Mouse (Mus musculus) lung, postnatal 0 days (tissue): ENCODE measurements around the gene Selenov. TPM values are rescaled to one million over a fixed set of nuclear protein-coding genes. Genes with fewer than 3 reads are reported as not detected.

Source experiments
- ATAC-seq: fragments of 200-750 bp; cut with Nextera tagmentation; 2 replicates; pipeline ENCODE4 v1.8.0; 2017; ENCODE audit warnings: moderate library complexity
- DNase-seq: peaks from one replicate; pipeline ENCODE4 v3.0.0-alpha.2; 2016; ENCODE audit warnings: low spot score
- H3K27ac ChIP-seq: fragments of 300-500 bp; sonication (generic); 2 replicates; pipeline ENCODE4 v1.5.1; 2014; ENCODE audit warnings: antibody characterized with exemption, mild to moderate bottlenecking, low read length, mixed read lengths
- H3K27me3 ChIP-seq: fragments of 300-500 bp; sonication (generic); replicated peaks from 2 replicates; pipeline ENCODE4 v1.6.1; 2014; ENCODE audit warnings: low read length, mixed read lengths; ENCODE audit not compliant: insufficient read depth
- H3K36me3 ChIP-seq: fragments of 300-500 bp; sonication (generic); 2 replicates; pipeline ENCODE4 v1.6.1; 2014; ENCODE audit warnings: low read length, mixed read lengths; ENCODE audit not compliant: insufficient read depth
- H3K4me1 ChIP-seq: fragments of 300-500 bp; sonication (generic); 2 replicates; pipeline ENCODE4 v1.6.1; 2014; ENCODE audit warnings: antibody characterized with exemption, low read depth, low read length, mixed read lengths; ENCODE audit not compliant: insufficient read depth
- H3K4me2 ChIP-seq: fragments of 300-500 bp; sonication (generic); replicated peaks from 2 replicates; pipeline ENCODE4 v1.6.1; 2014; ENCODE audit warnings: low read depth, mild to moderate bottlenecking, low read length, moderate library complexity, mixed read lengths
- H3K4me3 ChIP-seq: fragments of 300-500 bp; sonication (generic); 2 replicates; pipeline ENCODE4 v1.5.1; 2014; ENCODE audit warnings: low read depth, low read length
- H3K9ac ChIP-seq: fragments of 300-500 bp; sonication (generic); replicated peaks from 2 replicates; pipeline ENCODE4 v1.6.1; 2014; ENCODE audit warnings: low read depth, mild to moderate bottlenecking
- H3K9me3 ChIP-seq: fragments of 300-500 bp; sonication (generic); 2 replicates; pipeline ENCODE4 v1.6.1; 2016; ENCODE audit warnings: low read length, mixed read lengths
- CTCF ChIP-seq: IDR thresholded peaks from 2 replicates; pipeline ENCODE4 v1.5.1; 2016; ENCODE audit warnings: antibody characterized with exemption, mild to moderate bottlenecking
- EP300 ChIP-seq: IDR thresholded peaks from 2 replicates; pipeline ENCODE4 v1.6.1; 2016; ENCODE audit warnings: antibody characterized with exemption, mild to moderate bottlenecking, control low read depth
- WGBS: fragments of 180-500 bp; shearing (Covaris S2); extraction: QIAGEN DNeasy Blood & Tissue Kit; methylation state at CpG from one replicate; pipeline ENCODE4 v1.1.7; 2014; 5-methylcytosine and 5-hydroxymethylcytosine counted together
- polyA plus RNA-seq: library from polyadenylated mRNA; unstranded; fragments of >200 nt; fragmentation: Nextera tagmentation; extraction: Ambion mirVana; gene quantifications from 2 replicates; pipeline ENCODE4 v1.2.1, GENCODE M21; 2015

Gene Selenov
- 0.10 and 0.18 TPM in 2 replicates for polyA plus RNA-seq

GRCm38 (mm10) chr7:28290638-28291590, at the start of gene Selenov:
Gene Selenov (minus strand): TSS chr7:28291186.
- Histone ChIP-seq H3K9ac (no peak within 1 kb of the TSS), H3K27ac (no peak within 1 kb of the TSS), H3K27me3 (peaks cover 42% of the 10 kb centered on the region), H3K36me3 (no peaks in the 10 kb centered on the region), H3K4me1 (no peaks in the 10 kb centered on the region), H3K4me3 (peak within 1 kb of the TSS; percentile 21), H3K4me2 (peak within 1 kb of the TSS; percentile 50), H3K9me3 (no peaks in the 10 kb centered on the region)
- TF ChIP-seq EP300 (no peak), CTCF (peak; percentile 26; the same call in 1 of the 2 replicates)
- ATAC-seq: peak; percentile 55
- peak; percentile 31 for DNase-seq
- 4% methylated on average over 52 of the region's 52 CpGs for WGBS

DNA sequence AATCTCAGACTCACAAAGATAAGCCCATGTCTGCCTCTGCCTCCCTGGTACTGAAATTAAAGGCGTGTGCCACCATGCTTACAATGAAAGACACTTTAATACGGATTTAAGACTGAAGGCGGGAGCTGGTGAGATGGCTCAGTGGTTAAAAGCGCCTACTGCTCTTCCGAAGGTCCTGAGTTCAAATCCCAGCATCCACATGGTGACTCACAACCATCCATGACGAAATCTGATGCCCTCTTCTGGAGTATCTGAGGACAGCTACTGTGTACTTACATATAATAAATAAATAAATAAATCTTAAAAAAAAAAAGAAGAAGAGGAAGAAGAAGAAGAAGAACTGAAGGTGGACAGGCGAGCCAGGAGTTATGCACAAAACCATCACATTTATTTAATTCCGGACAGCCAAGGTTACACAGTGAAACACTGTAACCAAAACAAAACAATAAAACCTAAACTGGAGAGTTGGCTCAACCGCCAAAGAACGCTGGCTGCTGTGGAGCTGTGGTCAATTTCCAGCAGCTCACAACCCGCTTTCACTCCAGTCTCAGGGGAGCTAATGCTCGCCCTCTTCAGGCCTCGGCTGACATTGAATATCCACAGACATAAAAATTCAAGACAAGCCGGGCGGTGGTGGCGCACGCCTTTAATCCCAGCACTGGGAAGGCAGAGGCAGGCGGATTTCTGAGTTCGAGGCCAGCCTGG, 48.4 kb upstream of the Selenov start:
- 68% methylated on average over 19 of the region's 19 CpGs for WGBS
- H3K9ac ChIP-seq: peak overlapping the region; percentile 52; the same call in 1 of the 2 replicates
- peak; percentile 51 for TF ChIP-seq CTCF
- no peak for TF ChIP-seq EP300
- H3K27me3 ChIP-seq: no peaks in the 10 kb centered on the region
- peak overlapping the region; percentile 88 for H3K4me2 ChIP-seq
- H3K36me3 ChIP-seq: no peaks in the 10 kb centered on the region
- DNase-seq (peak; percentile 71), ATAC-seq (0 out of 2 replicates have a peak, but pooled peaks have one; percentile 8)
- no peaks in the 10 kb centered on the region for H3K9me3 ChIP-seq
- peak overlapping the region; percentile 96 for H3K4me3 ChIP-seq
- no peaks in the 10 kb centered on the region for H3K4me1 ChIP-seq
- peak overlapping the region; percentile 95 for H3K27ac ChIP-seq

GRCm38 (mm10) chr7:28338108-28338998, 47.4 kb upstream of the Selenov start, which contains the start of gene Supt5:
Gene Supt5 (minus strand): TSS chr7:28338746.
- TF ChIP-seq CTCF: no peak
- TF ChIP-seq EP300: peak; percentile 93
- DNase-seq (peak; percentile 99), ATAC-seq (peak; percentile 100)
- Histone ChIP-seq H3K27ac (peak within 1 kb of the TSS; percentile 95), H3K36me3 (no peaks in the 10 kb centered on the region), H3K4me1 (no peaks in the 10 kb centered on the region), H3K9ac (peak within 1 kb of the TSS; percentile 99), H3K9me3 (no peaks in the 10 kb centered on the region), H3K4me3 (peak within 1 kb of the TSS; percentile 96), H3K4me2 (peak within 1 kb of the TSS; percentile 88), H3K27me3 (no peaks in the 10 kb centered on the region)
- WGBS: under 1% methylated on average over 73 of the region's 77 CpGs

- 98% methylated on average over 2 of the region's 2 CpGs for WGBS
- H3K27ac ChIP-seq: no peak overlapping the region
- H3K4me2 ChIP-seq: no peak overlapping the region
- ATAC-seq: no peak
- no peaks in the 10 kb centered on the region for H3K9me3 ChIP-seq
- TF ChIP-seq EP300: no peak
- TF ChIP-seq CTCF: no peak
- no peak for DNase-seq
- H3K36me3 ChIP-seq: 0 out of 2 replicates have a peak, but pooled peaks cover 3% of the 10 kb centered on the region
- no peaks in the 10 kb centered on the region for H3K4me1 ChIP-seq
- no peak overlapping the region for H3K9ac ChIP-seq
- no peaks in the 10 kb centered on the region for H3K27me3 ChIP-seq
- no peak overlapping the region for H3K4me3 ChIP-seq
These were observed 44.5 kb upstream of the Selenov start for GRCm38 (mm10) chr7:28335471-28335870.

GRCm38 (mm10) chr7:28334534-28334933, 43.5 kb upstream of the Selenov start:
- peak; percentile 14 for DNase-seq
- H3K4me2 ChIP-seq: no peak overlapping the region
- 80% methylated on average over 4 of the region's 4 CpGs for WGBS

More at GRCm38 (mm10) chr7:28334534-28334933, 43.5 kb upstream of the Selenov start:
- Histone ChIP-seq H3K9ac (no peak overlapping the region), H3K27ac (no peak overlapping the region), H3K27me3 (no peaks in the 10 kb centered on the region), H3K9me3 (no peaks in the 10 kb centered on the region), H3K4me3 (no peak overlapping the region), H3K4me1 (no peaks in the 10 kb centered on the region), H3K36me3 (0 out of 2 replicates have a peak, but pooled peaks cover 7% of the 10 kb centered on the region)
- no peak for ATAC-seq
- TF ChIP-seq EP300 (no peak), CTCF (no peak)
